Mouse (Mus musculus) heart, adult 9 months (tissue): ENCODE results near the gene Tmem129.

Experiments
- DNase-seq, 2 experiments: peaks; one replicate each; pipeline ENCODE4 v3.0.0; 2022; ENCODE audit warnings: low spot score in 2 of 2

Gene Tmem129

GRCm38 (mm10) chr5:33687142-33687541, 28.9 kb upstream of the Tmem129 start:
- DNase-seq: no peak

- no peak for DNase-seq
These were observed 26.7 kb upstream of the Tmem129 start for GRCm38 (mm10) chr5:33684932-33685331.

DNA sequence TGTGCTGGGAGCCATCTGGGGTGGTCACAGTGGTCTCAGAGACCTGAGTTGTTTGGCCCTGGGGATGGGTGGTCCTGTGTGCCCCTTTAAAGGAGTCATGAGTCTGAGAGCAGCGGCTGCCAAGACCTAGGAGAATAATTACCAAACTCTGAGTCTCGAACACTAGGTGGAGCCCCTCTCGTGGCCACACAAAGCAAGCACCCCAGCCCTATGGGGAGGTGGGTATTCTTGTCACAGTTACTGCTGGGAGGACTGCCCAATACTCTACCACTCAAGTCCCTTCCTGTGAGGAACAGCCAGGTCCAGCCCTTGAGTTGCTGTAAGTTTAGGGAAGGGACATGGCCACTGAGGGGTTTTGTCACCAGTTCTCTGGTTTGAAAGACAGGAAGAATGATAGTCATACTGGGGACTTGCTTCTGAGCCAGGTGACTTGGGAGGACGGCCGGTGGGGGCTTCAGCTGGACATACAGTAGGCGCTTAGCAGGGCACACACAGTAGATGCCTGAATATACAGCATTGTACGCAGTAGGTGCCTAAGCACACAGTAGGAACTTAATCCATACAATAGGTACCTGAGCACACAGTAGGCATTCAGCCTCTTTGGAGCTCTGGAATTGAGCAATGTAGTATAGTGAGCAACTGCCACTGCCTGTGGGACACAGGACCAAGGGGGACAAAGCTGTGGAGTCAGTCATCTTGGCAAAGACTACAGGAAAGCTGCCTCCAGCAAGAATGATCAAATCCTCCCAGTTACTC, 25.9 kb upstream of the Tmem129 start:
- peak; percentile 36 to 54 for DNase-seq

GRCm38 (mm10) chr5:33682963-33683362, 24.7 kb upstream of the Tmem129 start:
- no peak for DNase-seq

GRCm38 (mm10) chr5:33681611-33682388, 23.6 kb upstream of the Tmem129 start:
- no peak for DNase-seq

DNA sequence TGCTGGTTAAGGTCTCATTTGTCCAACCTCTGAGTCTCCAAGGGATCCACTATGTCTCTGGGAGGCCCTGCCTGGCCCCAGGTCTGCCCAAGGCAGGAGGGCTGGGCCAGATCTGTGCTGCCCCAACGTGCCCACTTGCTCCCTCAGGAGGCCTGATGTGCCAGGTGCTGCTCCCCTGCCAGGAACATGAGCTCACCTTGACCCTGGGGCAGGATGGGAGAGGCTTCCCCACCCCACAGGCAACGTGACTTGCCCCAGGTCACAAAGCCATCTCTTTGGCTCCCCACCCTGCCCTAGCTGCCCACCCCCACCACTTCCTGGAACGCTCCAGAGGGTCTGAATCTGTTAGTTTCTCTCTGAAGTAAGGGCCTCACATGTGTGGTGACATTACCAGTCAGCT, 22.8 kb upstream of the Tmem129 start:
- DNase-seq: no peak

GRCm38 (mm10) chr5:33678244-33678643, 20.0 kb upstream of the Tmem129 start:
- DNase-seq: no peak

DNA sequence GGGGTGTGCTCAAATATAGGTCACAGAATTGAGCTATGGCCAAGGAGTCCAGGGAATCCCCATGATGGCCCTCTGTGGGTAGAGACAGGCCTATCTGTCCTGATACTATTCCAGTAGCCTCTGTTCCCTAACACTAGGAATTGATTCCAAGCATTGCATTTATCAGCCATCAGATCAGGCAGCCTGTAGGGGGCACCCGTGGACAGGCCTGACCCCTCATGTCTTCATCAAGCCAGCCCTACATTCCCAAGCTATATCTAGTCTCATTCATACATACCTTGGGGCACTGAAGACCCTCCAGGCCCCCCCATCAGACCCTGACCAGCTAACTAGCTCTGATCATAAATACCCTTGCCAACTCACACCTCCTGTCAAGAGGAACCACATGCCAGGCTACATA, 17.7 kb upstream of the Tmem129 start:
- DNase-seq: no peak

DNA sequence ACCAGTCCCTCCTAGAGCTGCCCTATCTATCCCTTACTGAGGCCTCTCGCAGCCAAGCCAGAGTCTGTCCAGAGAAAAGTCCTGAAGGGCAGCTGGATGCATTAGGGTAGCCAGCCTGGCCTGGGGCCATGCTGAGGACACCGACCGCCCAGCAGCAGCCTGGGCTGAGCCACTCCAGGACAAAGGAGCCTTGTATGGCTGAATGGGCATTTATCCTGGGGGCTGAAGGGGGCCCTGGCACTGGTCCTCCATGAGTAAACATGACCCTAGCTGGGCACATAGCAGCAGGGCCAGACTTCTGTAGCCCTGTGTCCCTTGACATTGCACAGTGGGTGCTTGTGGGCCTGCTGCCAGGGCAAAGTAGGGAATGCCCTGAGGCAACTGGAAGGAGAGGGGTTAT, 16.2 kb upstream of the Tmem129 start:
- no peak for DNase-seq

DNA sequence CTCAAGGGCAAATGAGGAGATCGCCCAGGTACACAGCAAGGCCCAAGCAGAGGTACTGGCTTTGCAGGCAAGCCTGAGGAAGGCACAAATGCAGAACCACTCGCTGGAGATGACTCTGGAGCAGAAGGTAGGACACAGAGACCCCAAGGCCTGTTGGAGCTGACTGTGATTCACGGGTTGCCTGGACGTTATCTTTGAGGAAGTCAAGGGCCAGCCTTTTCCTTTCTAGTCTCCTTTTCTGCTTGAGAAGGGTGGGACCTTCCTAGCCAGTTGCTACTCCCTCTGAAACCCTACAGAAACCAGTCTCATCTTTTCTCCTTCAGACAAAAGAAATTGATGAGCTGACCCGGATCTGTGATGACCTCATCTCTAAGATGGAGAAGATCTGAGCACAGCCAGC, 13.4 kb upstream of the Tmem129 start:
- DNase-seq: no peak

DNA sequence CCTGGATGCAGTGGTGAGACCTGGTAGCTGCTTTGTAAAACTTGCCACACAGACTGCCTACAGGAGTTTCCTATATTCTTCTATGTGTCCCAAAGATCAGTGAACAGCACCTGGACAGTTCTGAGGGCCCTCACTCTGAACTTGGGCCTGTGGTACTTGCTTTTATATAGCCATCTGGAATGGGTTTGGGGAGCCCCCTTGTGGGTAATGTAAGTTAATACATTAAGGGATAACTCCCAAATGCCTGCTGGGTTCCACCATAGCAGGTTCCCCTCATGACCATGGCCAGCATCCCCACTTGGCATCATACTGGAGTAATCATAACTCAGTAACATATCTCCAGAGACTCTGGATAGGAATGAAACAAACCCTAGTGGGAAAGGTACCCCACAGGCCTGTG, 10.0 kb upstream of the Tmem129 start:
- DNase-seq: no peak

DNA sequence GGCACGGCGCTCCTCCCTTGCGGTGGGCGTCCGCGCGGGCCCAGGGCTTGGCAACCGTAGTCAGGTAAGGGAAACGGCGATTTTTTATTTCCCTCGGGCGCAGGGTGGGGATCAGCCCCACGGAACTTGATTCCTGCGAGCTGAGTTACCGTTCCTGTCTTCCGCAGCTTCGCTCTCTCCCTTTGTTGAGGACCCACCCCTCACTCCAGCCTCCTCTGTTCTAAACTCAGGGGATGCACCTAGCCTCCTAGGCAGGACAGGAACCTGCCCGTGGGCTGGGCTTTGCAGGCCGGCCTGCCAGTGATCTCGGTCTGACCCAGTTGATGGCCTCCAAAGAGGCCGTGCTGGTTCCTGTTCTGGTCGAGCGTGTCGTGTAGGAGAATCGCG, 441 bp upstream of the Tmem129 start:
- no peak for DNase-seq

DNA sequence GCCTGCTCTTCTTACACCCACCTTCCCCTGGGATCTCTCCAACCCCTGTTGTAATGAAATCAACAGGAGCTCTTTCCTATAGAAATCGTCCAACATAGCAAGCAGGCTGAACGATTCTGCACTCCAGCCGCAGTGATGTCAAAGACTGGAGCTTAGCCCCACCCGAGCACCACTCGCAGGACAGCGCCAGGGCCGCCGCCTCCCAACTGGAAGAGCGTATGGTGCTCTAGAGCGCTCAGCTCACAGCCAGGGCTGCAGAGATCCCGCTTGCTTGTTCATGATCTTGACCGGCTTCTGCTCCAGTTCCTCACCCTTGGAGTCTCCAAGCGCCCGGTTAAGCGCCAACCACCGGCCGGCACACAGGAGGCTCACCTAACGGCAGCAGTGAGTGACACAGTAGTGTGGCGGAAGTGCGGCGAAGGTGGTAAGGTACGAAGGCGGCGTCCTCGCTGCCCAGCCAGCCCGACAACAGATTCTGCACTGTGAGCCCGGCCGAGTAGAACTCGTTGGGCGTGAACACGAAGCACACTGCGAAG, 897 bp downstream of the Tmem129 start:
- DNase-seq: no peak

GRCm38 (mm10) chr5:33656739-33657138, 1.5 kb downstream of the Tmem129 start:
- DNase-seq: no peak

GRCm38 (mm10) chr5:33655251-33655840, 2.9 kb downstream of the Tmem129 start:
- DNase-seq: no peak

DNA sequence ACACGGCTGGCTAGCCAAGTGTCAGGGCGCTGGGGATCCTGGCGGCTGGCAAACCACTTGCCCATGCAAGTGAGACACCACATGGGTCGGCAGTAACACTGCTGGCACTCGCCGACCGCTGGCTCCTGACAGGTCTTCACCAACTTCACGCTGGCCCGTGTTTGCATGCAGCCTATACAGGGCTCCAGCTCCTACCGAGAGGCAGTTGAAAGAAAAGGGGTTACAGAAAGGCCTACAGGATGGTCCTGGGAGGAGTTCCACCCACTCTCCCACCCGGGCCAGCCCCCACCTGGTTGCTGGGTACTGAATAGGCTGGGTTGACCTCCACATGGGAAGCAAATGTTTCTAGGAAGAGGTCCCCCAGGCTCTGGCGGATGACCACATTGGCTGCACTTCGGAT, 3.8 kb downstream of the Tmem129 start:
- DNase-seq: no peak

DNA sequence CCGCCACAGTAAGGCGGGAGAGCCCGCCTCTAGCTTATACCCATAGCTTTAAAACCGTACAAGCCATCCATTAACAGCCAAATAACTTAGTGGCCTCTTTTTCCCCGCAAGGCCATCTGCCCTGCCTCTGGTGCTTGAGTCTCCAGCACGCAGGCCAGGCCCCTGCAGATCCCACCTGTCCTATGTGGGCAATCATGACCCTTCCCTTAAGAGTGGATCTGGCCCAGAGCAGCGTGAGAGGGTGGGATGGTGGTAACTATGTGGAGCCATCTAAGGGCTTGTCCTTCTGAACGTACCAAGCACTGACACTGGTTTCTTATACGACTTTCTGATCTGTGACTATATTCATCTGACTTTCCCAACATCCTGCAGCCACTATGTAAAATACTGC, 5.4 kb downstream of the Tmem129 start:
- no peak for DNase-seq

DNA sequence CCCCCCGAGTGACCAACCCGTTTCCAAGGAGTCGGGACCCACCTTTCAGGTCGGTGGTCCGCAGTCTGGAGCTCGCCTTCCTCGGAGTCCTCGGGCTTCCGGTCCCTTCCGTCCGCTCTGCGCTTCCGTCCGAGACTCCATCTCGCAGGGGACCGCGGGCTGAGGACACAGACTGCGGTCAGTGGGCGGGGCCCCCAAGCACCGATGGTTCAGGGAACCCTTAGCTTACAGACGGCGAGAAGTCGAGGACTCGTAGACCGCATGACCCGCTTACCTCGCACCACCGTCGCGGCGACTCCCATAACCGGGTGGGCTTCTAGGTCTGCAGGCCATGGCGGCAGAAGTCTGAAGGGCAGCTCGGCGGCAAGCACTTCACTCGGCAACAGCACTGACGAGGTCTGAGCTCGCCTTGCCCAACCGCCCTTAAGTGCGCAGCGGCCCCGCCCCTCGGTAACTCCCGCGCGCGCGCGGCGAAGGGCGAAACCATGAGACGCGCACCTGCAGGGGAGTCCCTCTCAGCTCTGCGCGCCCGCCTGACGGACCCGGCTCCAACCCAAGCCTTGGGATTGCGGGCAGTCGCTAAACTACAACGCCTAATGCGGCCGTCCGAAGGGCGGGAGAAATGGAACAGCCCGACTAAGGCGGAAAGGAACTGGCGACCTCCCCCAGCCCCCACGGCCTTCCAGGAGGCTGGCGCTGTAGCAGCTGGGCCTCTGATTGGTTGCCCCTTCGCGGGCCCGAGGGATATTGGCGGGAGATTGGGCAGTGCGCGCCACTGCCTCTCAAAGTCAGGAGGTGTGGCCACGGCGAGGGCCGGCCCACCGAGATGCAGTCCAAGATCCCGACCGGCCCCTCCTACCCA, 6.1 kb downstream of the Tmem129 start, which contains the start of gene Slbp:
TSS of gene Slbp (minus strand) at position 654 of the 862 bp plus-strand sequence.
- peak; percentile 96 to 97 for DNase-seq

- no peak for DNase-seq
These were observed 6.7 kb downstream of the Tmem129 start for GRCm38 (mm10) chr5:33651541-33651920.

GRCm38 (mm10) chr5:33651017-33651416, 7.2 kb downstream of the Tmem129 start:
- DNase-seq: no peak

- DNase-seq: peak in 1 of 2 experiments; percentile 38
These were observed 17.6 kb downstream of the Tmem129 start for GRCm38 (mm10) chr5:33640652-33641051.

DNA sequence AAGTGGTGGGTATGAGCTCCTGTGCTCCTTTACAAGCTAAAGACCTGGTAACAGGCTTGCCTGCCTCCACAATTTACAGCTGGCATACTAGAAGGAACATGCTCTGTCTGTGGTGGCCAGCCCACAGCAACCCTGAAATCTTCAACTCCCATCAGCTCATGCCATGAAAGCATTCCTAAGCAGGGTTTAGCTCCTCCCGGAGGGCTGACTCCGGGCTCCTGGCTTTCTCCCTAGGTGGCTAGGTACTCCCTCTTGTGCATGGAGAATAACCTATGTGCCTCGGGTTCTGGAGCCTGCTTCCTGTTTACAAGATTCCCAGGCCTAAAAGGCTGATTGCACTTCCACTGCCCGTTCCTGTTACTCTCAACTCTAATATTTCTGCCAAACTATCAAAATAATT, 19.4 kb downstream of the Tmem129 start:
- no peak for DNase-seq
